Mouse (Mus musculus): Measurements from ENCODE around the gene Gm7694. TPM values are rescaled to one million over a fixed set of nuclear protein-coding genes. Genes with fewer than 3 reads are reported as not detected.

The Gm7694 gene
- polyA plus RNA-seq (2012; rRNA removed) = 3.9 and 4.7 TPM in 2 replicates

DNA sequence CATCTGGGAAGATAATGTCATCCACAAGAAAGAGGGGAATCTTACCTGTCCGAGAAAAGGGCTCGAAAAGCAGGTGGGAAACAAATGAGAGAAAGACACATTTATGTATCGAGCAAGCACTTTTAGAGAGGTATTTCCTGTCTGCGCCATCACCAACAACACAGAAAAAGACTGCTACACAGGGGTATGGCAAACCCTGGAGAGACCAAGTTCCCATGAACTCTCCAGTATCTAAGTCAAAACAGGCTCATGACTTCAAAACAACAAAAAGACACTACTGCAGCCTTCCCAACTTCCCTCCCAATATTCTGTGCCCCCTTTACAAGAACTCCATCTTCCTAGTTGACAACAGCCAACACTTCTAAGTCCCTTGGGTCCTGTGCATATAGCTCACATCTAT, at the start of gene Gm7694:
Gene Gm7694, minus strand, starts transcription at position 101 of the 400 bp plus-strand sequence.
- DNase-seq (ENCODE audit: low read depth in 1 of 2, low spot score in 2 of 2) = no peak
- no peaks in the 10 kb centered on the region for H3K27me3 ChIP-seq (ENCODE audit: control insufficient read depth, insufficient read depth, low read length)
- no peaks in the 10 kb centered on the region for H3K36me3 ChIP-seq (ENCODE audit: control insufficient read depth, insufficient read depth, low read length)
- WGBS = 93% methylated on average over 4 of the region's 4 CpGs
- H3K4me3 ChIP-seq (ENCODE audit: extremely low read depth, insufficient read depth, insufficient read length) = no peak within 1 kb of the TSS
- no peaks in the 10 kb centered on the region for H3K4me1 ChIP-seq (ENCODE audit: control insufficient read depth, insufficient read depth, insufficient read length)
- no peak within 1 kb of the TSS for H3K27ac ChIP-seq (ENCODE audit: insufficient read depth, low read length)
- no peak for TF ChIP-seq POLR2A (IDR thresholded peaks at IDR 0.05; ENCODE audit: low read depth, low read length)
- no peak for TF ChIP-seq CTCF (IDR thresholded peaks at IDR 0.05; ENCODE audit: extremely low read depth, insufficient read depth, insufficient read length, insufficient replicate concordance)

- TF ChIP-seq POLR2A (IDR thresholded peaks at IDR 0.05; ENCODE audit: low read depth, low read length) = no peak
- no peak for TF ChIP-seq CTCF (IDR thresholded peaks at IDR 0.05; ENCODE audit: extremely low read depth, insufficient read depth, insufficient read length, insufficient replicate concordance)
- Histone ChIP-seq H3K27me3 (ENCODE audit: control insufficient read depth, insufficient read depth, low read length) (no peaks in the 10 kb centered on the region), H3K4me1 (ENCODE audit: control insufficient read depth, insufficient read depth, insufficient read length) (no peaks in the 10 kb centered on the region; the same call in 1 of the 2 replicates), H3K4me3 (ENCODE audit: extremely low read depth, insufficient read depth, insufficient read length) (no peak overlapping the region), H3K27ac (ENCODE audit: insufficient read depth, low read length) (no peak overlapping the region), H3K36me3 (ENCODE audit: control insufficient read depth, insufficient read depth, low read length) (no peaks in the 10 kb centered on the region)
- DNase-seq (ENCODE audit: low read depth in 1 of 2, low spot score in 2 of 2) = no peak
- 78% methylated on average over 3 of the region's 3 CpGs for WGBS
Measured at GRCm38 (mm10) chr1:170353335-170353734, 47.2 kb upstream of the Gm7694 start.

DNA sequence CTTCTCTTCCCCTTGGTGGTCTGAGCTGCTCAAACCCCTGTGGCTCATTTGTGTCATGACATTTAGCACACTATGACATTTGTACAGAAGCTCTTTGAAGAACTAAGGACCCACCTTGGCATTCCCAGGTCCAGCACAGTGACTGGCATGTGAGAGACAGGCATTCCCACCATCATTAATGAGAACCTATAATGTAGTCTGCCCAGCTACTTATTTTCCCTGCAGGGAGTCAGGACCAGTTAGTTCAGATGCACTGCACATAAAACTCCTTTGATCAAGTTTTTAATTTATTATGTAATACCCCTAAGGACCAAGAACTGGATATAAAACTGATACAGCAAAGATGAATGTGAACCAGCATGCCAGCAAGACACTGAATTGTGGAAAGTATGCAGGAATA, 44.9 kb upstream of the Gm7694 start:
- no peak for DNase-seq (ENCODE audit: low read depth in 1 of 2, low spot score in 2 of 2)
- Histone ChIP-seq H3K27me3 (ENCODE audit: control insufficient read depth, insufficient read depth, low read length) (no peaks in the 10 kb centered on the region), H3K4me1 (ENCODE audit: control insufficient read depth, insufficient read depth, insufficient read length) (no peaks in the 10 kb centered on the region; the same call in 1 of the 2 replicates), H3K4me3 (ENCODE audit: extremely low read depth, insufficient read depth, insufficient read length) (no peak overlapping the region), H3K36me3 (ENCODE audit: control insufficient read depth, insufficient read depth, low read length) (no peaks in the 10 kb centered on the region), H3K27ac (ENCODE audit: insufficient read depth, low read length) (no peak overlapping the region)
- TF ChIP-seq POLR2A (IDR thresholded peaks at IDR 0.05; ENCODE audit: low read depth, low read length) (no peak), CTCF (IDR thresholded peaks at IDR 0.05; ENCODE audit: extremely low read depth, insufficient read depth, insufficient read length, insufficient replicate concordance) (no peak)

GRCm38 (mm10) chr1:170346266-170346665, 40.1 kb upstream of the Gm7694 start:
- no peak for TF ChIP-seq CTCF (IDR thresholded peaks at IDR 0.05; ENCODE audit: extremely low read depth, insufficient read depth, insufficient read length, insufficient replicate concordance)
- TF ChIP-seq POLR2A (IDR thresholded peaks at IDR 0.05; ENCODE audit: low read depth, low read length) = no peak
- WGBS = 86% methylated on average over 3 of the region's 3 CpGs

DNA sequence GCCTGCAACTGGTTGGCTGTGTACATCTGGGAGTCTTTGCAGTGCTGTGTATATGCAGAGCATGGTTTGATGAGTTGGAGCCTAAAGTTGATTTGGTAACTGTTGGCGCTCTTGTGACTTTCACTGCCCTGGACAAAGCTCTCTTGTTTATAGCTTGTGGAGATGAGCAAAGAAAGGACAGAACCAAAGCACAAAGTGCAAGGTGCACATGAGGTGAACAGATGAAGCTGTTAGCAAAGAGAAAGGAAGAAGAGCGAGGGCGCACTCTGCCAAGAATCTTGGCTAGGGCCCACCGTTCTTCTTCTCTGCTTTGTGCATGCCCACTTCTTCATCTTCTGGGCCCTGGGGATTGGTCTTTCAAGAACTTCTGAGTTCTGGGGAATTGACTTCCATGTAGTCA, 37.8 kb upstream of the Gm7694 start:
- Histone ChIP-seq H3K4me1 (ENCODE audit: control insufficient read depth, insufficient read depth, insufficient read length) (no peaks in the 10 kb centered on the region), H3K27me3 (ENCODE audit: control insufficient read depth, insufficient read depth, low read length) (no peaks in the 10 kb centered on the region), H3K36me3 (ENCODE audit: control insufficient read depth, insufficient read depth, low read length) (no peaks in the 10 kb centered on the region), H3K4me3 (ENCODE audit: extremely low read depth, insufficient read depth, insufficient read length) (no peak overlapping the region), H3K27ac (ENCODE audit: insufficient read depth, low read length) (no peak overlapping the region)
- no peak for TF ChIP-seq POLR2A (IDR thresholded peaks at IDR 0.05; ENCODE audit: low read depth, low read length)
- no peak for TF ChIP-seq CTCF (IDR thresholded peaks at IDR 0.05; ENCODE audit: extremely low read depth, insufficient read depth, insufficient read length, insufficient replicate concordance)
- no peak for DNase-seq (ENCODE audit: low read depth in 1 of 2, low spot score in 2 of 2)
- 91% methylated on average over 4 of the region's 4 CpGs for WGBS

More at GRCm38 (mm10) chr1:170346266-170346665, 40.1 kb upstream of the Gm7694 start:
- Histone ChIP-seq H3K4me3 (ENCODE audit: extremely low read depth, insufficient read depth, insufficient read length) (no peak overlapping the region), H3K36me3 (ENCODE audit: control insufficient read depth, insufficient read depth, low read length) (no peaks in the 10 kb centered on the region), H3K27me3 (ENCODE audit: control insufficient read depth, insufficient read depth, low read length) (no peaks in the 10 kb centered on the region), H3K27ac (ENCODE audit: insufficient read depth, low read length) (no peak overlapping the region), H3K4me1 (ENCODE audit: control insufficient read depth, insufficient read depth, insufficient read length) (no peaks in the 10 kb centered on the region)
- DNase-seq (ENCODE audit: low read depth in 1 of 2, low spot score in 2 of 2) = no peak

GRCm38 (mm10) chr1:170343081-170343480, 36.9 kb upstream of the Gm7694 start:
- no peaks in the 10 kb centered on the region for H3K36me3 ChIP-seq (ENCODE audit: control insufficient read depth, insufficient read depth, low read length)
- no peak overlapping the region for H3K27ac ChIP-seq (ENCODE audit: insufficient read depth, low read length)
- H3K4me3 ChIP-seq (ENCODE audit: extremely low read depth, insufficient read depth, insufficient read length) = no peak overlapping the region
- no peak for TF ChIP-seq POLR2A (IDR thresholded peaks at IDR 0.05; ENCODE audit: low read depth, low read length)
- no peak for TF ChIP-seq CTCF (IDR thresholded peaks at IDR 0.05; ENCODE audit: extremely low read depth, insufficient read depth, insufficient read length, insufficient replicate concordance)
- 92% methylated on average over 8 of the region's 8 CpGs for WGBS
- H3K4me1 ChIP-seq (ENCODE audit: control insufficient read depth, insufficient read depth, insufficient read length) = no peaks in the 10 kb centered on the region
- no peak for DNase-seq (ENCODE audit: low read depth in 1 of 2, low spot score in 2 of 2)
- H3K27me3 ChIP-seq (ENCODE audit: control insufficient read depth, insufficient read depth, low read length) = no peaks in the 10 kb centered on the region

- no peak for TF ChIP-seq POLR2A (IDR thresholded peaks at IDR 0.05; ENCODE audit: low read depth, low read length)
- no peak for TF ChIP-seq CTCF (IDR thresholded peaks at IDR 0.05; ENCODE audit: extremely low read depth, insufficient read depth, insufficient read length, insufficient replicate concordance)
- no peak for DNase-seq (ENCODE audit: low read depth in 1 of 2, low spot score in 2 of 2)
- H3K36me3 ChIP-seq (ENCODE audit: control insufficient read depth, insufficient read depth, low read length) = no peaks in the 10 kb centered on the region
- no peak overlapping the region for H3K4me3 ChIP-seq (ENCODE audit: extremely low read depth, insufficient read depth, insufficient read length)
- 55% methylated on average over 3 of the region's 3 CpGs for WGBS
- H3K4me1 ChIP-seq (ENCODE audit: control insufficient read depth, insufficient read depth, insufficient read length) = no peaks in the 10 kb centered on the region
- H3K27me3 ChIP-seq (ENCODE audit: control insufficient read depth, insufficient read depth, low read length) = no peaks in the 10 kb centered on the region
- no peak overlapping the region for H3K27ac ChIP-seq (ENCODE audit: insufficient read depth, low read length)
Measured at GRCm38 (mm10) chr1:170339943-170340342, 33.8 kb upstream of the Gm7694 start.
